Mouse (Mus musculus) liver, embryonic 16.5 days (tissue): ENCODE measurements around the gene Art3. TPM values are rescaled to one million over a fixed set of nuclear protein-coding genes. Genes with fewer than 3 reads are reported as not detected.

Source experiments
- ATAC-seq: fragments of 200-750 bp; cut with Nextera tagmentation; 2 replicates; pipeline ENCODE4 v1.8.0; 2017; ENCODE audit warnings: low read depth, mild to moderate bottlenecking, moderate number of reproducible peaks, moderate library complexity
- H3K27ac ChIP-seq: fragments of 300-500 bp; sonication (generic); 2 replicates; pipeline ENCODE4 v1.5.1; 2014; ENCODE audit warnings: mild to moderate bottlenecking, low read length
- H3K27me3 ChIP-seq: fragments of 300-500 bp; sonication (generic); 2 replicates; pipeline ENCODE4 v1.6.1; 2014; ENCODE audit warnings: low read depth, low read length, mixed read lengths; ENCODE audit not compliant: control insufficient read depth, insufficient read depth
- H3K36me3 ChIP-seq: fragments of 300-500 bp; sonication (generic); 2 replicates; pipeline ENCODE4 v1.6.1; 2014; ENCODE audit warnings: mild to moderate bottlenecking; ENCODE audit not compliant: control insufficient read depth, insufficient read depth
- H3K4me1 ChIP-seq: fragments of 300-500 bp; sonication (generic); 2 replicates; pipeline ENCODE4 v1.6.1; 2014; ENCODE audit warnings: low read depth, low read length, mixed read lengths; ENCODE audit not compliant: control insufficient read depth
- H3K4me2 ChIP-seq: fragments of 300-500 bp; sonication (generic); 2 replicates; pipeline ENCODE4 v1.6.1; 2014; ENCODE audit warnings: low read depth, low read length, mixed read lengths
- H3K4me3 ChIP-seq: fragments of 300-500 bp; sonication (generic); 2 replicates; pipeline ENCODE4 v1.5.1; 2014; ENCODE audit warnings: low read depth, mild to moderate bottlenecking, low read length
- H3K9ac ChIP-seq: fragments of 300-500 bp; sonication (generic); 2 replicates; pipeline ENCODE4 v1.6.1; 2014; ENCODE audit warnings: low read depth, low read length
- H3K9me3 ChIP-seq: fragments of 300-500 bp; sonication (generic); replicated peaks from 2 replicates; pipeline ENCODE4 v1.6.1; 2016; ENCODE audit warnings: low read length; ENCODE audit not compliant: control insufficient read depth
- WGBS: fragments of 180-500 bp; shearing (Covaris S2); extraction: QIAGEN DNeasy Blood & Tissue Kit; methylation state at CpG from one replicate; pipeline ENCODE4 v1.1.7; 2014; ENCODE audit not compliant: insufficient replicate concordance; 5-methylcytosine and 5-hydroxymethylcytosine counted together
- microRNA-seq: library from miRNA; unstranded; fragments of <30 nt; microRNA quantifications from one replicate; pipeline ENCODE4, GENCODE M21; 2016
- polyA plus RNA-seq: library from polyadenylated mRNA; unstranded; fragments of >200 nt; fragmentation: Nextera tagmentation; extraction: Ambion mirVana; gene quantifications from 2 replicates; pipeline ENCODE4 v1.2.1, GENCODE M21; 2015

Gene Art3
- polyA plus RNA-seq, 1 experiment from 2014 or later, result 0.74 TPM

- Histone ChIP-seq H3K36me3 (peaks cover 4% of the 10 kb centered on the region; the same call in 1 of the 2 replicates), H3K4me1 (no peaks in the 10 kb centered on the region; the same call in 1 of the 2 replicates), H3K9me3 (no peaks in the 10 kb centered on the region), H3K27ac (no peak overlapping the region), H3K27me3 (no peaks in the 10 kb centered on the region), H3K9ac (no peak overlapping the region), H3K4me3 (no peak overlapping the region), H3K4me2 (no peak overlapping the region)
- no peak for ATAC-seq
- 36% methylated on average over 5 of the region's 5 CpGs for WGBS
Measured at GRCm38 (mm10) chr5:92461321-92461720, 129.7 kb downstream of the Art3 start.

Small RNAs within 50 kb of the gene (microRNA-seq; reads per million reads assigned to microRNA genes)
- not detected for gene Mir6415

Other genes with a start within 250 kb of the Art3 start
- 40.0 and 40.4 TPM in 2 replicates for gene G3bp2, start 248.1 kb upstream of the Art3 start, polyA plus RNA-seq
- 19.3 and 19.4 TPM in 2 replicates for gene Uso1, start 193.9 kb upstream of the Art3 start, polyA plus RNA-seq
- gene U90926, start 116.4 kb upstream of the Art3 start, polyA plus RNA-seq, result not detected in 2 replicates
- not detected in 2 replicates for gene Ppef2, start 75.5 kb upstream of the Art3 start, polyA plus RNA-seq
- gene Naaa, start 53.7 kb upstream of the Art3 start, polyA plus RNA-seq, result 5.5 and 6.4 TPM in 2 replicates
- gene Sdad1, start 21.3 kb upstream of the Art3 start, polyA plus RNA-seq, result 14.5 and 15.0 TPM in 2 replicates
- gene Cxcl9, start 3.7 kb upstream of the Art3 start, polyA plus RNA-seq, result 0.20 TPM in 1 of 2 replicates, not detected in the other
- gene Cxcl10, start 17.1 kb downstream of the Art3 start, polyA plus RNA-seq, result 3.5 and 3.8 TPM in 2 replicates
- gene Nup54, start 103.4 kb downstream of the Art3 start, polyA plus RNA-seq, result 23.0 and 28.0 TPM in 2 replicates
- gene Scarb2, start 175.0 kb downstream of the Art3 start, polyA plus RNA-seq, result 7.8 and 8.0 TPM in 2 replicates
- gene Fam47e, start 223.2 kb downstream of the Art3 start, polyA plus RNA-seq, result 8.4 and 8.6 TPM in 2 replicates